Mouse (Mus musculus) lung, postnatal 25 days (tissue): ENCODE measurements at regions not wholly inside any gene's neighbourhood (a gene's known extent, or its start where the extent isn't known, plus 50 kb on each side); places are given as distances from the start of the nearest gene placed in this dataset.

Experiments
- DNase-seq: peaks from one replicate; pipeline ENCODE4 v3.0.0; 2022; ENCODE audit warnings: low spot score

GRCm38 (mm10) chr3:12262342-12262741 is 1926.9 kb upstream of the Gm38303 start:
- DNase-seq: no peak

GRCm38 (mm10) chr3:12257650-12258049 is 1922.2 kb upstream of the Gm38303 start:
- DNase-seq: no peak

- DNase-seq: no peak
Observed at GRCm38 (mm10) chr3:12246145-12246544, 1910.7 kb upstream of the Gm38303 start.

GRCm38 (mm10) chr3:12241026-12241425 is 1905.5 kb upstream of the Gm38303 start:
- no peak for DNase-seq

- DNase-seq: no peak
Observed at GRCm38 (mm10) chr3:12227741-12228480, 1892.4 kb upstream of the Gm38303 start.

- no peak for DNase-seq
Observed at GRCm38 (mm10) chr3:12226816-12227215, 1891.3 kb upstream of the Gm38303 start.

- DNase-seq: no peak
Observed at GRCm38 (mm10) chr3:12224851-12225250, 1889.4 kb upstream of the Gm38303 start.

- DNase-seq: no peak
Observed at GRCm38 (mm10) chr3:12216035-12216434, 1880.6 kb upstream of the Gm38303 start.

- no peak for DNase-seq
Observed at GRCm38 (mm10) chr3:12214821-12215220, 1879.3 kb upstream of the Gm38303 start.

GRCm38 (mm10) chr3:12173371-12173770 is 1837.9 kb upstream of the Gm38303 start:
- DNase-seq: no peak

GRCm38 (mm10) chr3:12151329-12151728 is 1815.8 kb upstream of the Gm38303 start:
- peak; percentile 7 for DNase-seq
